Mouse (Mus musculus) erythroblast, embryonic 14.5 days (primary cell): ENCODE measurements around the gene Cenpv.

ENCODE experiments used
- GATA1 ChIP-seq: IDR thresholded peaks from 2 replicates; pipeline ENCODE4 v1.6.1; 2012; ENCODE audit warnings: low read length, inconsistent platforms, mixed read lengths
- TAL1 ChIP-seq: IDR thresholded peaks from 3 replicates; pipeline ENCODE4 v1.6.1; 2012; ENCODE audit warnings: low read length, inconsistent platforms, mixed read lengths

GRCm38 (mm10) chr11:62543991-62544390 lies 4.9 kb upstream of the Cenpv start:
- TF ChIP-seq GATA1 (no peak), TAL1 (no peak)
